Mouse (Mus musculus) C2C12 (cell line): ENCODE measurements around the gene Wap. TPM values are rescaled to one million over a fixed set of nuclear protein-coding genes. Genes with fewer than 3 reads are reported as not detected.

Experiments
- H3K27me3 ChIP-seq: one replicate; pipeline ENCODE4 v1.6.1; 2011; ENCODE audit not compliant: control insufficient read depth, insufficient read depth, insufficient read length
- H3K36me3 ChIP-seq: one replicate; pipeline ENCODE4 v1.6.1; 2011; ENCODE audit not compliant: control insufficient read depth, insufficient read depth
- H3K4me3 ChIP-seq: one replicate; pipeline ENCODE4 v1.5.1; 2011; ENCODE audit warnings: mild to moderate bottlenecking, control low read depth; ENCODE audit not compliant: poor library complexity, insufficient read depth, severe bottlenecking
- H3K79me2 ChIP-seq: one replicate; pipeline ENCODE4 v1.6.1; 2011; ENCODE audit not compliant: control insufficient read depth, insufficient read depth
- H3K79me3 ChIP-seq: one replicate; pipeline ENCODE4 v1.6.1; 2011; ENCODE audit warnings: low read depth, control low read depth
- H3ac ChIP-seq: one replicate; pipeline ENCODE3; 2011; ENCODE audit warnings: low read depth; ENCODE audit not compliant: control insufficient read depth, insufficient read length
- CEBPB ChIP-seq: IDR thresholded peaks from one replicate; pipeline ENCODE4 v1.6.1; 2011; ENCODE audit warnings: low read depth, mild to moderate bottlenecking, control low read depth, moderate library complexity
- CTCF ChIP-seq: IDR thresholded peaks from one replicate; pipeline ENCODE4 v1.5.1; 2011; ENCODE audit not compliant: control insufficient read depth, insufficient read depth, insufficient read length
- FOSL1 ChIP-seq: IDR thresholded peaks from one replicate; pipeline ENCODE4 v1.8.0; 2011; ENCODE audit warnings: mild to moderate bottlenecking, low read length; ENCODE audit not compliant: poor library complexity, insufficient read depth, severe bottlenecking
- MAX ChIP-seq: IDR thresholded peaks from one replicate; pipeline ENCODE4 v1.6.1; 2011; ENCODE audit warnings: mild to moderate bottlenecking, control low read depth
- MYOD1 ChIP-seq: IDR thresholded peaks from one replicate; pipeline ENCODE4 v1.6.1; 2011; ENCODE audit warnings: low read depth; ENCODE audit not compliant: control insufficient read depth, insufficient read length
- MYOG ChIP-seq: IDR thresholded peaks from one replicate; pipeline ENCODE4 v1.6.1; 2011; ENCODE audit not compliant: control insufficient read depth, insufficient read length; ENCODE audit errors: extremely low read depth
- USF1 ChIP-seq: IDR thresholded peaks from one replicate; pipeline ENCODE4 v1.6.1; 2011; ENCODE audit warnings: low read depth, mild to moderate bottlenecking, control low read depth, moderate library complexity
- long read RNA-seq, 2 experiments: library from polyadenylated mRNA; unstranded; transcript quantifications; one replicate each; pipeline ENCODE4 v2.0.0; 2019 to 2020
- polyA plus RNA-seq: library from polyadenylated mRNA; unstranded; fragments of >200 nt; fragmentation: generic; extraction: Trizol; gene quantifications from one replicate; pipeline ENCODE4 v1.2.1, GENCODE M21; 2012; ENCODE audit warnings: missing spikeins

Gene Wap
- polyA plus RNA-seq = not detected
- long read RNA-seq, experiment 1 = 0 reads
- long read RNA-seq, experiment 2 = 0 reads

DNA sequence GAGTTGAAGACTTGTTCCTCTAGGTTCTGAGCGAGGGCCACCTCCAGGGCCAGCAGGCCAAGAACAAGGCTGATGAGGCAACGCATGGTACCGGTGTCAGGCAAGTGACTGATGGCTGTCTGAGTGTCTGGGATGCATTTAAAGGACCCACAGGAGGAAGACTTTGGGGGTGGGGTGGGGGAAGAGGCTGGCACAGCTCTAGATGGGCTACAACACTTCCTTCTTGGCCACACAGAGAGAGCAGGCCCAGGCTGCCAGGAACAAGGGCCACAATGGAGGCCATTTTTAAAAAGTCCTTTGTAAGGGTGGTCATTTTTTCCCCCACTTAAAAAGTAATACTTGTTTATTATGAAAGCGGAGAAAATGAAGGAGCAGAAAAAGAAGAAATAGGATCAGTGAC lies at the start of gene Wap:
Gene Wap (minus strand): TSS at position 101 of the 400 bp plus-strand sequence.
- H3K4me3 ChIP-seq = no peak within 1 kb of the TSS
- TF ChIP-seq CTCF (no peak), FOSL1 (no peak), MAX (no peak), MYOD1 (no peak), MYOG (no peak), USF1 (no peak), CEBPB (no peak)
- H3K27me3 ChIP-seq = peaks cover 9% of the 10 kb centered on the region

GRCm38 (mm10) chr11:6684741-6685140 lies 46.3 kb upstream of the Wap start:
- H3K79me2 ChIP-seq = no peaks in the 10 kb centered on the region

More for the DNA sequence above, at the start of gene Wap:
- no peaks in the 10 kb centered on the region for H3K79me2 ChIP-seq
- H3K79me3 ChIP-seq = no peaks in the 10 kb centered on the region
- no peak within 1 kb of the TSS for H3ac ChIP-seq
- no peaks in the 10 kb centered on the region for H3K36me3 ChIP-seq

GRCm38 (mm10) chr11:6680397-6680818 lies 42.0 kb upstream of the Wap start:
- Histone ChIP-seq H3K36me3 (no peaks in the 10 kb centered on the region), H3K79me3 (no peaks in the 10 kb centered on the region), H3ac (no peak overlapping the region), H3K79me2 (no peaks in the 10 kb centered on the region), H3K4me3 (no peak overlapping the region), H3K27me3 (no peaks in the 10 kb centered on the region)
- TF ChIP-seq MYOG = no peak
- TF ChIP-seq FOSL1 = no peak
- no peak for TF ChIP-seq MYOD1
- TF ChIP-seq CTCF = no peak
- TF ChIP-seq USF1 = no peak
- TF ChIP-seq CEBPB = no peak
- TF ChIP-seq MAX = no peak

More at GRCm38 (mm10) chr11:6684741-6685140, 46.3 kb upstream of the Wap start:
- TF ChIP-seq CEBPB = no peak
- no peak for TF ChIP-seq FOSL1
- TF ChIP-seq USF1 = no peak
- TF ChIP-seq CTCF = no peak
- no peak for TF ChIP-seq MYOD1
- Histone ChIP-seq H3ac (no peak overlapping the region), H3K36me3 (no peaks in the 10 kb centered on the region), H3K27me3 (no peaks in the 10 kb centered on the region), H3K4me3 (no peak overlapping the region), H3K79me3 (no peaks in the 10 kb centered on the region)

- no peak overlapping the region for H3K4me3 ChIP-seq
- no peak overlapping the region for H3ac ChIP-seq
- no peaks in the 10 kb centered on the region for H3K79me3 ChIP-seq
- H3K36me3 ChIP-seq = no peaks in the 10 kb centered on the region
- no peaks in the 10 kb centered on the region for H3K27me3 ChIP-seq
- H3K79me2 ChIP-seq = no peaks in the 10 kb centered on the region
- TF ChIP-seq USF1 = no peak
- TF ChIP-seq CTCF = no peak
- TF ChIP-seq MAX = no peak
- TF ChIP-seq CEBPB = no peak
- no peak for TF ChIP-seq MYOD1
Observed at GRCm38 (mm10) chr11:6679694-6680396, 41.4 kb upstream of the Wap start.

GRCm38 (mm10) chr11:6677530-6677929 lies 39.1 kb upstream of the Wap start:
- TF ChIP-seq USF1 = no peak
- peak; percentile 35 for TF ChIP-seq CTCF
- Histone ChIP-seq H3ac (no peak overlapping the region), H3K4me3 (no peak overlapping the region), H3K27me3 (no peaks in the 10 kb centered on the region), H3K79me3 (no peaks in the 10 kb centered on the region), H3K36me3 (no peaks in the 10 kb centered on the region), H3K79me2 (no peaks in the 10 kb centered on the region)

- Histone ChIP-seq H3K79me3 (no peaks in the 10 kb centered on the region), H3K79me2 (no peaks in the 10 kb centered on the region), H3ac (no peak overlapping the region), H3K36me3 (no peaks in the 10 kb centered on the region), H3K4me3 (no peak overlapping the region), H3K27me3 (no peaks in the 10 kb centered on the region)
- TF ChIP-seq CTCF = no peak
Observed at GRCm38 (mm10) chr11:6676641-6677040, 38.2 kb upstream of the Wap start.
